Mouse (Mus musculus): ENCODE results near the gene Pram1. TPM values are rescaled to one million over a fixed set of nuclear protein-coding genes. Genes with fewer than 3 reads are reported as not detected.
"Not testable (repeated sequence)": the region's sequence is repeated elsewhere in the genome, so short reads cannot be mapped to it uniquely, and the experiment has no call there.

Pram1 gene
- total RNA-seq (2021) = 1 to 10 TPM in 1 of 2 experiments, under 1 TPM in 1; 0.96 to 1.5 TPM
- long read RNA-seq, experiment 1, partial matches to known transcripts = 0 of 4 reads
- long read RNA-seq, experiment 1, other reads (novel, unspliced or antisense) = 4 of 4 reads
- long read RNA-seq, experiment 2, partial matches to known transcripts = 0 of 2 reads
- long read RNA-seq, experiment 2, other reads (novel, unspliced or antisense) = 1 of 2 reads

- no peak for DNase-seq (ENCODE audit: low spot score in 2 of 2)
Measured at GRCm38 (mm10) chr17:33637516-33638276, at the start of gene Pram1. Pram1 (plus strand) TSS chr17:33638056.

GRCm38 (mm10) chr17:33597271-33597670 is 40.6 kb upstream of the Pram1 start:
- no peak for DNase-seq (ENCODE audit: low spot score in 2 of 2)

GRCm38 (mm10) chr17:33598506-33598905 is 39.4 kb upstream of the Pram1 start:
- DNase-seq (ENCODE audit: low spot score in 2 of 2) = no peak

GRCm38 (mm10) chr17:33599836-33600475 is 37.9 kb upstream of the Pram1 start:
- no peak for DNase-seq (ENCODE audit: low spot score in 2 of 2)

- DNase-seq (ENCODE audit: low spot score in 2 of 2) = no peak
Measured at GRCm38 (mm10) chr17:33600831-33601230, 37.0 kb upstream of the Pram1 start.

GRCm38 (mm10) chr17:33601947-33602346 is 35.9 kb upstream of the Pram1 start:
- DNase-seq (ENCODE audit: low spot score in 2 of 2) = no peak

- no peak for DNase-seq (ENCODE audit: low spot score in 2 of 2)
Measured at GRCm38 (mm10) chr17:33607273-33607672, 30.6 kb upstream of the Pram1 start.

GRCm38 (mm10) chr17:33610548-33610947 is 27.3 kb upstream of the Pram1 start:
- DNase-seq (ENCODE audit: low spot score in 2 of 2) = no peak

GRCm38 (mm10) chr17:33613726-33614125 is 24.1 kb upstream of the Pram1 start:
- DNase-seq (ENCODE audit: low spot score in 2 of 2) = not testable (repeated sequence)

GRCm38 (mm10) chr17:33627281-33627680 is 10.6 kb upstream of the Pram1 start:
- DNase-seq (ENCODE audit: low spot score in 2 of 2) = no peak

GRCm38 (mm10) chr17:33628621-33629486 is 9.0 kb upstream of the Pram1 start, which contains the start of gene Zfp414:
Zfp414 (plus strand) TSS chr17:33629090.
- peak; percentile 73 to 91 for DNase-seq (ENCODE audit: low spot score in 2 of 2)

- DNase-seq (ENCODE audit: low spot score in 2 of 2) = no peak
Measured at GRCm38 (mm10) chr17:33629487-33630125, 8.2 kb upstream of the Pram1 start.

GRCm38 (mm10) chr17:33630171-33630895 is 7.5 kb upstream of the Pram1 start:
- DNase-seq (ENCODE audit: low spot score in 2 of 2) = peak in 1 of 2 experiments; percentile 26

- DNase-seq (ENCODE audit: low spot score in 2 of 2) = no peak
Measured at GRCm38 (mm10) chr17:33631236-33631635, 6.6 kb upstream of the Pram1 start.

GRCm38 (mm10) chr17:33631796-33632195 is 6.1 kb upstream of the Pram1 start:
- DNase-seq (ENCODE audit: low spot score in 2 of 2) = no peak

- DNase-seq (ENCODE audit: low spot score in 2 of 2) = no peak
Measured at GRCm38 (mm10) chr17:33637038-33637437, 818 bp upstream of the Pram1 start.

GRCm38 (mm10) chr17:33639743-33640142 is 1.9 kb downstream of the Pram1 start:
- DNase-seq (ENCODE audit: low spot score in 2 of 2) = no peak

- DNase-seq (ENCODE audit: low spot score in 2 of 2) = no peak
Measured at GRCm38 (mm10) chr17:33644068-33644467, 6.2 kb downstream of the Pram1 start.

- DNase-seq (ENCODE audit: low spot score in 2 of 2) = no peak
Measured at GRCm38 (mm10) chr17:33645073-33645472, 7.2 kb downstream of the Pram1 start.

Data from gastrocnemius, postnatal 4 days (tissue).